Mouse (Mus musculus) left cerebral cortex, postnatal 36 days (tissue): ENCODE data around the gene Rhbdf1. TPM values are rescaled to one million over a fixed set of nuclear protein-coding genes. Genes with fewer than 3 reads are reported as not detected.

ENCODE experiments used
- DNase-seq, 2 experiments: peaks; one replicate each; pipeline ENCODE4 v3.0.0; 2021 to 2022; ENCODE audit warnings: low spot score in 2 of 2, mixed read lengths in 1 of 2
- intact Hi-C: fragments of 180-260 bp; cut with DNase I; formaldehyde crosslinking; loops from one replicate; pipeline ENCODE4 v1.15.1; 2025
- total RNA-seq, 2 experiments: library from RNA; stranded (reverse); gene quantifications; 2 replicates each; pipeline ENCODE4 v1.2.3; 2021

Rhbdf1 gene
- total RNA-seq, 2 experiments from 2014 or later: 9.6 to 14.9 TPM

GRCm38 (mm10) chr11:32160341-32160740 is 61.8 kb downstream of the Rhbdf1 start:
- no peak for DNase-seq
- intact Hi-C loops: loop anchor here (5.0 kb wide), 2 partner anchors 73 to 213 kb away; no protein-coding TSS in a partner anchor

Other genes with a start within 250 kb of the Rhbdf1 start
- gene Nsg2, start 221.8 kb downstream of the Rhbdf1 start, total RNA-seq: 100 to 1,000 TPM; 603 to 618 TPM
- gene Il9r, start 22.0 kb downstream of the Rhbdf1 start, total RNA-seq: not detected
- gene Snrnp25, start 16.9 kb downstream of the Rhbdf1 start, total RNA-seq: 10 to 100 TPM; 22.3 to 22.8 TPM
- 10 to 100 TPM; 19.9 to 20.1 TPM for gene Mpg, start 4.2 kb upstream of the Rhbdf1 start, total RNA-seq
- gene Nprl3, start 45.4 kb upstream of the Rhbdf1 start, total RNA-seq: 10 to 100 TPM; 42.1 to 59.7 TPM
- gene Hba-x, start 54.1 kb upstream of the Rhbdf1 start, total RNA-seq: not detected
- 100 to 1,000 TPM; 361 to 431 TPM for gene Hba-a1, start 61.2 kb upstream of the Rhbdf1 start, total RNA-seq
- not detected for gene Hbq1b, start 64.7 kb upstream of the Rhbdf1 start, total RNA-seq
- 100 to 1,000 TPM; 345 to 363 TPM for gene Hba-a2, start 74.2 kb upstream of the Rhbdf1 start, total RNA-seq
- 1 to 10 TPM in 1 of 2 experiments, under 1 TPM in 1; 0.72 to 1.0 TPM for gene Hbq1a, start 77.8 kb upstream of the Rhbdf1 start, total RNA-seq
- gene Sh3pxd2b, start 125.5 kb upstream of the Rhbdf1 start, total RNA-seq: 10 to 100 TPM; 10.8 to 13.3 TPM
- 10 to 100 TPM; 56.9 to 57.4 TPM for gene Ubtd2, start 233.1 kb upstream of the Rhbdf1 start, total RNA-seq